Mouse (Mus musculus) heart, postnatal 10 days (tissue): ENCODE results near the gene Nectin2. TPM values are rescaled to one million over a fixed set of nuclear protein-coding genes. Genes with fewer than 3 reads are reported as not detected.

ENCODE experiments used
- DNase-seq, 2 experiments: peaks; one replicate each; pipeline ENCODE4 v3.0.0; 2021
- intact Hi-C: fragments of 180-260 bp; cut with DNase I; formaldehyde crosslinking; loops from one replicate; pipeline ENCODE4 v1.15.1; 2025
- total RNA-seq, 2 experiments: library from RNA; stranded (reverse); gene quantifications; 2 replicates each; pipeline ENCODE4 v1.2.3; 2021

The Nectin2 gene
- total RNA-seq, 2 experiments from 2014 or later: 43.1 to 45.2 TPM

GRCm38 (mm10) chr7:19746426-19747201 lies 3.7 kb downstream of the Nectin2 start:
- DNase-seq: no peak
- intact Hi-C loops: loop anchor here (2.0 to 5.0 kb wide), 2 partner anchors 78 to 186 kb away; no protein-coding TSS in a partner anchor

- intact Hi-C loops: loop anchor here (2.0 to 5.0 kb wide), 2 partner anchors 77 to 186 kb away; no protein-coding TSS in a partner anchor
- DNase-seq: no peak
Measured at GRCm38 (mm10) chr7:19745971-19746370, 4.3 kb downstream of the Nectin2 start.

DNA sequence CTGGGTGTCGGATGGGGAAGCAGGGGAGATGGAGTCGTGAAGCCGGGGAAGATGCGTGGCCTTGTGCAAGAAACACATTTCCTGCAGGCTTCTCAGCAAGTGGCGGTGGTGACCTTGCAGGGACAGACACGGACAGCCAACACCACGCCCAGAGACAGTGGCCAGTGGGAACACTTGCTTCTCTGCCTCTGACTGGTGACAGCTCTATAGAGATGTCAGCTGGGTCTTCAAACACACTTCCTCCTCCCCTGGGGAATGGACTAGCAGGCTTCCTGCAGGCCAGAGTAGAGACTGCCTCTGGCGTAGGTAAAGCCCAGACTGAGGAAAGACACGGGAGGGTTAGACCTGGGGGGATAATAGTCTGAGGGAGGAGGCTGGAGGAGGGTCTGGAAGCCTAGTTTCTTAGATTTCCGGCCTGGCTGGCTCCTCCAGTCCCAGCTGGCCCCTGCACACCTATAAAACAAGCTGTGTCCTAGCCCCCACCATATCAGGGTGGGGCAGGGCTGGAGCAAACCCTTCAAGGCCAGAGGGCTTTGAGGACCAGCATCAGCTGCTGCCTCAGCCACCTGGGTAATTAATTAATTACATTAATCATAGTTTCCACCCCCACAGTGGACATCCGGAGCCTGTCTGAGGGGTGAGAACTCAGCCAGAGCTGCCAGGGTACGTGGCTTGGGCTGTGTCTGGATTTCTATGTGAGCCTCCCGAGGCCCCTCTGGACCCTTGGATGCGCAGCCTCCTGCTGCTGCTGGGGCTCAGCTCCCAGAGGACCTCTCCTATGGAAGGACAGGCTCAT lies 5.5 kb downstream of the Nectin2 start:
- intact Hi-C loops: loop anchor here (5.0 kb wide), 1 partner anchor 188 kb away; no protein-coding TSS in a partner anchor
- DNase-seq: peak; percentile 80 to 84

DNA sequence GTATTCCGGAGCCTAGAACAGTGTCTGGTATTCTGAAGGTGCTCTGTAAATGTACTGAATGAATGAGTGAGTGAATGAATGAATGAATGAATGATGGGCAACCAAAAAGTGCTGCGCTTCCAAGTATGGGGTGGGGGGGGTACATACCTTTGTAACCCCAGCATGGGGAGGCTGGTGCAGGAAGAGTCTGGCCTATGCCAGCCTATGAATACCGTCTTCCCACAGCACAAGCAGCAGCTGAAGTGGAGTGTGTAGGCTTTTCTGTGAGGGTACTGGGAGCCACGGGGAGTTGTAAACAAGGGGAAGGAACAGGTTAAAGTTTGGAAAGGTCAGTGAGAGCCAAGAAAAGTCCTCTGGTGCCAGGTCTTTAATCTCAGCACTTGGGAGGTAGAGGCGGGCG lies 6.5 kb downstream of the Nectin2 start:
- DNase-seq: no peak
- intact Hi-C loops: no loop called here

DNA sequence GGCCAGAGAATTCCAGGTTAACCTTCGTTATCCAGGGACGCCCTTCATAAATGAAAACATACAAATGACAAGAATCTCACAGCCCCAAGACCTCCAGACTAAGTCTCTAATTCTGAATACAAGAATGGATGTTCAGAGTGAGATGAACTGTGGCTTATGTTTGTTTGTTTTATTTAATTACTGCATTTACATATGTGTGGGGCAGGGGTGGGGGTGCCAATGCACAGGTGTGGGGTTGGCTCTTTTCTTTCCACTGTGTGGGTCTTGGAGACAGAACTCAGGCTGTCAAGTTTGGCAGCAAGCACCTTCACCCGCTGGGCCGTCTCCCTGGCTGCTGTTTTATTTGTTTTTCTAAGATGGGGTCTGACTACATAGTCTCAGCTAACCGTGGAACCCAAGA lies 7.8 kb downstream of the Nectin2 start:
- intact Hi-C loops: no loop called here
- no peak for DNase-seq

- peak in 1 of 2 experiments; percentile 48 for DNase-seq
- intact Hi-C loops: no loop called here
Measured at GRCm38 (mm10) chr7:19741329-19742031, 8.8 kb downstream of the Nectin2 start.

DNA sequence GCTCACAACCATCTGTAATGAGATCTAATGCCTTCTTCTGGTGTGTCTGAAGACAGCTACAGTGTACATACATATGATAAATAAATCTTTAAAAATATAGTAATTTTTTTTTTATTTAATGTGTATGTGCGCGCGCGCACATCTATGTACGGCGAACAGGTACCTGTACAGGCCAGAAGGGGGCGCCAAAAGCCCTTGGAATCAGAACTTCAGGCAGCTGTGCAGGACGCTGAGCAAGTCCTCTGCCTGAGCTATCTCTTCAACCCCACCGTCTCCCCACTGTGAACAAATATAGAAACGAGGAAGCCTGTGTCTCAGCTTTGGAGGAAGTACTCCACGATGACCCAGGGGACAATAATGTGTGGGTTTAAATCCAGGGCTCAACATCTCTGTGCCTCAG lies 10.0 kb downstream of the Nectin2 start:
- no peak for DNase-seq
- intact Hi-C loops: no loop called here

DNA sequence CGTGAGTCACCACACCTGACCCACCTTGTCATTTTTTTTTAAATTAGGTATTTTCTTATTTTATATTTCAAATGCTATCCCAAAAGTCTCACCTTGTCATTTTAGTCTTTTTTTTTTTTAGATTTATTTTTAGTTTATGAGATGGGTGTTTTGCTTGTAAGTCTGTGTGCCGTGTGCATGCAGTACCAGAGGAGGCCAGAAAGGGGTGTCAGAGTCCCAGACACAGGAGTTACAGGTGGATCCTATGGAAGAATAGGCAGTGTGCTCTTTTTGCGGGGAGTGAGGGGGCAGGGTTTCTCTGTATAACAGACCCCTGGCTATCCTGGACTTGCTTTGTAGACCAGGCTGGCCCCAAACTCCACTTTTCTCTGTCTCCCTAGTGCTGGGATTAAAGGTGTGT lies 11.5 kb downstream of the Nectin2 start:
- intact Hi-C loops: loop anchor here (2.0 kb wide), 1 partner anchor 14 kb away; no protein-coding TSS in a partner anchor
- no peak for DNase-seq

DNA sequence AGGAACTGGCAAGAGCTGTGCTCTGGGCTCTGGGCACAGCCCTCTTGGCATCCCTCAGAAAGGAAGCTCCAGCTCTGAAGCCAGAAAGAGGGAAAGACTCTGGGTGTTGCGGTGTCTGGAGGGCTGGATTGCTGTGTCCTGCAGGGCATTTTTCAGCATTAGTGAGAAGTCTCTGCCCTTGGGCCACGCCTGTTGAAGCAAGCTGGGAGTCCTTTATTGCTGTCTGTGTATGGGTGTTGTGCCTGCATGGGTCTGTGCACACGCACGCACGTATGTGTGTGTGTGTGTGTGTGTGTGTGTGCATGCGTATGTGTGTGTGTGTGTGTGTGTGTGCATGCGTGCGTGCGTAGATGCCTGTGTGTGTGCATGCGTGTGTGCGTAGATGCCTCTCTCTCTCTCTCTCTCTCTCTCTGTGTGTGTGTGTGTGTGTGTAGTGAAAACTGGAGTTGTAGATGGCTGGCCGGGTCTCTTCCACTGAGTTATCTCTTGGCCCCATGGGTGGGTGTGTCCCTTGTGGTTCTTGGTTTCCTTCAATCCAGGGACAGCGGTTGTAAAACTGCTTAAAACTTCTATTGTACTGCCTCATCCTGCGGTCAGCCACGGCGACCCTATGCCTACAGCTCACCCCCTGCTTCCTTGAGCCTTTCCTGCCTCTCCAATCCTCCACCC lies 13.8 kb downstream of the Nectin2 start:
- intact Hi-C loops: no loop called here
- DNase-seq: no peak

GRCm38 (mm10) chr7:19734178-19734666 lies 16.1 kb downstream of the Nectin2 start:
- intact Hi-C loops: no loop called here
- DNase-seq: no peak

DNA sequence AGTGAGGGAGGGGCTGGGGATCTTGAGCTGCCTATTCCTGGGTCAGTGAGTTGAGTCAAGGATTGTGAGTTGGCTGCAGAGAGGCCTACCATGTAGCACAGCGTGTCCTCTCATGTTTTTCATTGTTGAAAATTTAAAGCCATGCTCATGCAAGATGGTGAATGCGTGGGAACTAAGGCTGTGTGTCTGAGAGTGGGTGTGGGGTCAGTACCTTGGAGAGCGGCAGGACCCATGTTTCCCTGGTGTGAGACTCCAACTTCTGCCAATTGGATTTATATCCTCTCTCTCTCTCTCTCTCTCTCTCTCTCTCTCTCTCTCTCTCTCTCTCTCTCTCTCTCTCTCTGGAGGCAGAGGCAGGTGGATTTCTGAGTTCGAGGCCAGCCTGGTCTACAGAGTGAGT lies 23.7 kb downstream of the Nectin2 start:
- intact Hi-C loops: no loop called here
- no peak for DNase-seq

DNA sequence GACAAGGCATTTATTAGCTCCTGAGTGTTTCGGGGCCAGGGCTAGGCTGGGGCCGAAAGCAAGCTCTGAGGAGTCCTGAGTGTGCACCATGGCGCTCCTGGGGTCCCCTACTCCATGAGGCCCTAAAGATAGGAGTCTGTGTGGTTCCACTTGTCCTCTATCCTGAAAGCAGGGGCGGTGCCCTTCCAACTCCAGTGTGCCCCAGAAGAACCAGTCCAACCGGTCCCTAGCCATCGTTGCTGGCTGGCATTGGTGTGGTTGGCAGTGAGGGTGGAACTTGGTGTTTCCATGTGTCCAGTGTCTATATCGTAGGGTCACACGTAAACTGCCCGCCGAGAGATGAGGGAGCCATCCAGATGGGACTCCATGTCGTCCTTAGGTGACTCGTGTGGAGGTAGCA lies 26.1 kb downstream of the Nectin2 start:
- intact Hi-C loops: loop anchor here (2.0 kb wide), 1 partner anchor 15 kb away; no protein-coding TSS in a partner anchor

DNA sequence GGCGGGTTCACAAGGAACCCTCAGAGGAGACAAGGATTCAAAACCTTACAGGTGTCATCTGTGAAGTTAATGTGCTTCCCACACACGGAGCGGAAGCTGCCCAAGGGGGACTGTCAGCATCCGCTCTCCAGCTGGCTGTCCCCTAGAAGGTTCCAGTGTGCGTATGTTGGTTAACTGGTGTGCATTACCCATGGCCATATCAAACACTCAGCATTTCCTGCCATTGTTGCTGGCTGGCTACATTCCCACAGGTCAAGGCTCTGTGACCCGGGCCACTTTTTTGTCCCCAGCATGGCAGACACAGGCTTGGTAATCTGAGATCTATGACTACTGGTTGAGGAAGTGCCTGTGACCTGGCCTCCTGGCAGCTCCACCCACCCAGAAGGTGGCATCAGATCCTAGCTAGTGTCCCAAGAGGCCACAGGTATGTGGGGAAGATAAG lies 27.5 kb downstream of the Nectin2 start:
- intact Hi-C loops: no loop called here
- peak; percentile 66 to 74 for DNase-seq

More for the DNA sequence above, 26.1 kb downstream of the Nectin2 start:
- DNase-seq: no peak

GRCm38 (mm10) chr7:19719200-19719599 lies 31.1 kb downstream of the Nectin2 start:
- DNase-seq: no peak
- intact Hi-C loops: no loop called here

DNA sequence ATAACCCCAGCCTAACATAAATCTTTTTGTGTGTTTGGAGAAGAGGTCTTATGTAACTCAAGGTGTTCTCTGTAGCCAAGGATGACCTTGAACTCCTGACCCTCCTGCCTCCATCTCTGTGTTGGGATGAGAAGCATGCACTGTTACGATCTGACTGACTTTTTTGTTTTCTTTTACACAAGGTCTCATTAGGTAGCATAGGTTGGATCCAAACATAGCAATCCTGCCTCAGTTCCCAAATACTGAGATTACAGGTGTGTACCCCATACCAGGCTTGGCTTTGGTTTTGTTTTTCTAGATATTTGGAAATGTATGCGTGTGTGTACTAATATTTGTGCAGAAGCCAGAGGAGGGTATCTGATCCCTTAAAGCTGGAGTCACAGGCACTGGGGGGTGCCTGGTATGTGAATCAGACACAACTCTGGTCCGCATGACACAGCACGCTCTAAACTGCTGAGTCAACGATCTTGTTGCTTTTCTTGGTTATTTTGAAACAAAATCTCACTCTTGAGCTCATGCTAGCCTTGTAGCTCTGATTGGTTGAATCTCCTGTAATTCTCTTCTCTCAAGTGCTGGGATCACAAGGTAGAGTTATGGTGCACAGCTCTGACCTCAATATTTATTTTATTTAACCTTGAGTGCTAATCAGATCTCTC lies 31.9 kb downstream of the Nectin2 start:
- no peak for DNase-seq
- intact Hi-C loops: no loop called here

DNA sequence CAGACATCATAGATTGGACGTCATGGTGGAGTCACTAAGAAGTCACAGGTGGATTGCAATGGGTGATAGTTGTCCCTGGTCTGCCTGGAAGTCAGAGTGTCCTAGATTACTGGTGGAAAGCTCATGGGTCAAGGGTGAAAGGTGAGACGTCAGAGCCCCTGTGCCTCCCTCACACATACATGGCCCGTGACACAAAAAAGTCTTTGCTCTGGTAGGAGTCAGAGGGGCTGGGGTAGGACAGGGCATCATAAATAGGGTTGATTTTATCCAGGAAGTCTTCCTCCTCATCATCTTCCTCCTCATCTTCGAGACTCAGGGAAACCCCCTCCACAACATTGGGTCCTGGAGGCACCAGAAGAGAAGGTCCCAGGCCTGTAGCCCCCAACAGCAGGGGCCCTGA lies 32.9 kb downstream of the Nectin2 start:
- DNase-seq: no peak
- intact Hi-C loops: loop anchor here (2.0 kb wide), 1 partner anchor 31 kb away; no protein-coding TSS in a partner anchor

GRCm38 (mm10) chr7:19716822-19717221 lies 33.5 kb downstream of the Nectin2 start:
- intact Hi-C loops: loop anchor here (2.0 kb wide), 1 partner anchor 32 kb away; no protein-coding TSS in a partner anchor
- DNase-seq: no peak

DNA sequence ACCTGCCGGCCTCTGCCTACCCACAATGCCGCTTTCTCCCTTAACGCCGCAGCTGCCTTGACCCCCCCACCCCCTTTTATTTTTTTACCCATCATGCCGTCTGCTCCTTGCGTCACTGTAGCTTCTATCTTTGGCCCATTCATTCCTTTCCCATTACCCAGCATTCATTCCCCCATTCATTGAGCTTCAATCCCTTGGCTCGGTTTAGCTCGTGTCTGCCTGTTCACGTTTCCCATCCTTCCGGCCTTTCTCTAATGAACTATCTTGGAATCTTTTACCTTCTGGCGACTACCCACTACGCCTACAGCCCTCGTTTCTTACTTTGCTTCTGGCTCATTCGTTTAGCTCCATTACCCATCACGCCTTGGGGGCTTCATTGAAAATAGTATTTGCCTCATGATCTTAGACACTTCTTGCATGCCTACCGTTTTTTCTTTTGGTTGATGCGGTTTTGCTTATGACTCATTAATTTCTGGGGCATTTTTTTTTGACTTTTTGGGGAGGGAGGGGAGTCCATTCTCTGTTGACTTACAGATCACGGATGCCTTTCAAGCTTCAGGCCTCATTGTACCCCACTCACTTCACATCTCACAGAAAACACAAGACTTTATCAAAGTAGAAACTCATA lies 34.1 kb downstream of the Nectin2 start:
- DNase-seq: no peak
- intact Hi-C loops: loop anchor here (2.0 kb wide), 1 partner anchor 33 kb away; no protein-coding TSS in a partner anchor
